Mouse (Mus musculus): ENCODE results near the gene Mrap. TPM values are rescaled to one million over a fixed set of nuclear protein-coding genes. Genes with fewer than 3 reads are reported as not detected.

Mrap gene
- polyA plus RNA-seq, 1 experiment from 2014 or later = 0.15 TPM

DNA sequence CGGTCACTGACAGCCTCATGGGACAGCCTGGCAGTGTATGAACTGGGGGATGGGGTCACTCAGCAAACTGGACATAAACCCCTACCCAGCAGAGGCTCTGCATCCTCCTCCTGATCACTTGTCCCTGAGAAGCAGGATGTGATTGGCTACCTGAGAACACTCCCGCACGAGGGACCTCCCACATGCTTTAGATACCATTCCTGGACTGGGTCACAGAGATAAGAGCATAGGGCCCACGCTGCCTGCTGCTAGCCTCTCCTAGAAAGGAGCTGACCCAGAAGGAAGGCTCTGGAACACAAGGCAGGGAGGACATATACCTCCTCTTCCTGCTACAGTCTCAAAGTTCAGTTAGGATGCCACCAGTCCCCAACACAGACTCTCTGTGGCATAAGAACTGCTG is 22.5 kb downstream of the Mrap start:
- Histone ChIP-seq H3K27me3 (replicated peaks) (no peaks in the 10 kb centered on the region), H3K36me3 (peaks cover 71% of the 10 kb centered on the region), H3K9ac (replicated peaks) (no peak overlapping the region), H3K4me2 (no peak overlapping the region), H3K27ac (replicated peaks) (no peak overlapping the region), H3K9me3 (replicated peaks) (no peaks in the 10 kb centered on the region), H3K4me1 (no peaks in the 10 kb centered on the region), H3K4me3 (replicated peaks) (no peak overlapping the region)
- ATAC-seq (ENCODE audit: low FRiP score) = no peak
- 82% methylated on average over 4 of the region's 4 CpGs for WGBS

DNA sequence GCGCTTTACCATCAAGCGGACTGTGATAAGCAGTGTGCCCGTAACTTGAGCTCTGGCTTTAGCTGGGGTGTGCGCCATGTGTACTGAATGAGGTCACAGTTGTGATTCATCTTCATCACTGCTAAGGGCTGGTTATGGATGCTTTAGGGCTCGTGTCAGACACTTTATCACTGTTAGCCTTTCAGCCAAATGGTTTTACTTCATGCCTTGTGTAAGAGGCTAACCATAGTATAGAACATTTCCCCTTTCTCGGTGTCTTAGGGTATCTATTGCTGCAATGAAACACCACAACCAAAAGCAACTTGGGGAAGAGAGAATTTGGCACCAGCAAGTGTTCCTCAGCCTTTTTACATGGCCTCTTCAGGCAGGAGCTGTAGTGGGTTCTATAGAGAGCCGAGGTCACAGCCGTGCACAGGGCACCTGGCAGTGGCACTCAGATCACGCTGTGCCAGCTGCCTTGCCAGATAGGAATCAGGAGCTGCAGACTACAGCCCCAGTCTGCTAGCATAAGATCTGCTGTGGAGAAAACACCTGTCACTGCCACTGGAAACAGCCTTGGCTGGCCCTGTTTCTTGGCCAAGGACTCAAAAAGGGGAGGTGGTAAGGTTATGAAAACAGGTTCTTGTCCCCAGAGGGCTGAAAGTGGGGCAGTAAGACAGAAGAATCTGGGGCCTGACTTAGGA is 27.3 kb downstream of the Mrap start:
- ATAC-seq (ENCODE audit: low FRiP score) = no peak
- H3K36me3 ChIP-seq = peaks cover 83% of the 10 kb centered on the region
- no peaks in the 10 kb centered on the region for H3K9me3 ChIP-seq (replicated peaks)
- 91% methylated on average over 9 of the region's 9 CpGs for WGBS
- H3K27ac ChIP-seq (replicated peaks) = no peak overlapping the region
- no peak overlapping the region for H3K9ac ChIP-seq (replicated peaks)
- no peaks in the 10 kb centered on the region for H3K27me3 ChIP-seq (replicated peaks)
- H3K4me1 ChIP-seq = no peaks in the 10 kb centered on the region
- H3K4me3 ChIP-seq (replicated peaks) = no peak overlapping the region
- no peak overlapping the region for H3K4me2 ChIP-seq

- 97% methylated on average over 15 of the region's 15 CpGs for whole genome bisulfite sequencing
- no peak overlapping the region for H3K4me3 ChIP-seq (replicated peaks)
Measured at GRCm38 (mm10) chr16:90766919-90767454, 29.0 kb downstream of the Mrap start.

DNA sequence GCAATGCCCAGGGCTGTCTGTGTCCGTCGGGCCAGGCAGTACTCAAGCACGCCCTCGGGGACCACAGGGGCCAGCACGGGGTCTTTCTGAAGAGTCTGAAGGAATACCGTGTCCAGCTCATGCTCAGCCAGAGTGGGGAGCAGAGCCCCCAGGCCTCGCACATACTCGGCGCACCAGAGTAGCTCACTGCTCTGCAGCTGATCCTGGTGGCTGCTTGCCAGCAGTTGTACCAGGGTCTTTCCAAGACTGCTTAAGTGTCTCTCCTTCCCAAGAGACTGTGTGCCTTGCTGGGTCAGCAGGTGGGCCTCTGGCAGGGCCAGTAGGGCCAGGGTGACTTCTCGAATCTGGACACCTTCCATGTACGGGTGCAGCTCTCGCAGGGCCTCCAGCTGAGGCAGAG is 36.2 kb downstream of the Mrap start:
- no peak for ATAC-seq (ENCODE audit: low FRiP score)
- Histone ChIP-seq H3K9me3 (replicated peaks) (no peaks in the 10 kb centered on the region), H3K27ac (replicated peaks) (no peak overlapping the region), H3K27me3 (replicated peaks) (no peaks in the 10 kb centered on the region), H3K4me3 (replicated peaks) (no peak overlapping the region), H3K36me3 (peaks cover 99% of the 10 kb centered on the region), H3K4me1 (no peaks in the 10 kb centered on the region), H3K4me2 (no peak overlapping the region), H3K9ac (replicated peaks) (no peak overlapping the region)
- WGBS = 92% methylated on average over 12 of the region's 12 CpGs

More at GRCm38 (mm10) chr16:90766919-90767454, 29.0 kb downstream of the Mrap start:
- no peak overlapping the region for H3K4me2 ChIP-seq
- H3K27me3 ChIP-seq (replicated peaks) = no peaks in the 10 kb centered on the region
- no peak overlapping the region for H3K9ac ChIP-seq (replicated peaks)
- H3K36me3 ChIP-seq = peaks cover 83% of the 10 kb centered on the region
- H3K9me3 ChIP-seq (replicated peaks) = no peaks in the 10 kb centered on the region
- H3K27ac ChIP-seq (replicated peaks) = no peak overlapping the region
- H3K4me1 ChIP-seq = no peaks in the 10 kb centered on the region
- no peak for ATAC-seq (ENCODE audit: low FRiP score)

DNA sequence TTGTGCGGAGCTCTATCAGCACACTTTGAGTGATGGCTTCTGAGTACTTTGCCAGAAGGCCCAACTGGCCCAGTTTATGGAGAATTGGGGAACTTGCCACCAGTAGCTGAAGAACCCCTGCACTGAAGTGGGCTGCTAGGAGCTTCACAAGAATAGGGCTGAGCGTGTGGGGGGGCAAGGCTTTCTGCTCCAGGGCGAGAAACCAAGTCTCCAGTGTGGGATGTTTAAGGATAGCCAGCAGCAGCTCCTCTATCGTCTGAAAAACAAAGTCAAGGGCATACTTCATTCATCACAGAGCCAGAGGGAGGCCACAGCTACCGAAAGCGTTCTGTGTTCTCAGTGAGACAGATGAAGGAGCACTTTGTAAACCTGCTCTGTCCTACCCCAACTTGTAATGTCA is 36.6 kb downstream of the Mrap start:
- Histone ChIP-seq H3K9ac (replicated peaks) (no peak overlapping the region), H3K36me3 (peaks cover 99% of the 10 kb centered on the region), H3K9me3 (replicated peaks) (no peaks in the 10 kb centered on the region), H3K27ac (replicated peaks) (no peak overlapping the region), H3K4me1 (no peaks in the 10 kb centered on the region), H3K4me2 (no peak overlapping the region), H3K27me3 (replicated peaks) (no peaks in the 10 kb centered on the region), H3K4me3 (replicated peaks) (no peak overlapping the region)
- no peak for ATAC-seq (ENCODE audit: low FRiP score)
- WGBS = 86% methylated on average over 6 of the region's 6 CpGs

DNA sequence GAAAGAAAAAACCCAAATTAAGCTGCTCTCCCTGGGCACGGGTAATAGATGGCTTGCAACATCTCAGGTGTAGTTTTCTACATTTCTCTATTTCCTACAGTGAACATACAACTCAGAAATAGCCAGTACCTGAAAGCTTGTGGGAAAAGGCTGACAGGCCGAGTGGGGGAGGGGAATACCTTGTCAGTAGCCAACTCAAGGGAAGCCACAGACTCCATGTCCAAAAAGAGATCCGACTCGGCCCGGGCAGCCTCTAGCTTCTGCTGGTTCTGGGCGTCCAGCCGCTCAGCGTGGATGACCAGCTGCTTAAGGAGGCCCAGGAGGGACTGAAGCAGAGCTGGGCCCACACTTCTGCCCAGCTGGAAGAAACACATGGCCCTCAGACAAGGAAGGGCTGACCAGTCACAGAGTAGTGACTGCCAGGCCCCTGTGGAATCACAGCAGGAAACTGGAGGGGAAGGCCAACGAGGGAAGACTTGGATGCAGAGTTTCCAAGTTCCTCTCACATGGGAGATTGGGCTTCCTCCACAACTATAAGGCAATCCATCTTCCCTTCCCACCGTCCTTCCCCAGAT is 38.0 kb downstream of the Mrap start:
- Histone ChIP-seq H3K9ac (replicated peaks) (no peak overlapping the region), H3K4me3 (replicated peaks) (no peak overlapping the region), H3K4me1 (no peaks in the 10 kb centered on the region), H3K4me2 (no peak overlapping the region), H3K27ac (replicated peaks) (no peak overlapping the region), H3K9me3 (replicated peaks) (no peaks in the 10 kb centered on the region), H3K36me3 (peaks cover 99% of the 10 kb centered on the region), H3K27me3 (replicated peaks) (no peaks in the 10 kb centered on the region)
- WGBS = 87% methylated on average over 10 of the region's 10 CpGs
- no peak for ATAC-seq (ENCODE audit: low FRiP score)

- Histone ChIP-seq H3K4me3 (replicated peaks) (no peak overlapping the region), H3K9me3 (replicated peaks) (no peaks in the 10 kb centered on the region), H3K27ac (replicated peaks) (no peak overlapping the region), H3K4me1 (no peaks in the 10 kb centered on the region), H3K36me3 (peaks cover 98% of the 10 kb centered on the region), H3K9ac (replicated peaks) (no peak overlapping the region), H3K27me3 (replicated peaks) (no peaks in the 10 kb centered on the region), H3K4me2 (no peak overlapping the region)
- ATAC-seq (ENCODE audit: low FRiP score) = no peak
- 75% methylated on average over 11 of the region's 11 CpGs for WGBS
Measured at GRCm38 (mm10) chr16:90779783-90780182, 41.8 kb downstream of the Mrap start.

DNA sequence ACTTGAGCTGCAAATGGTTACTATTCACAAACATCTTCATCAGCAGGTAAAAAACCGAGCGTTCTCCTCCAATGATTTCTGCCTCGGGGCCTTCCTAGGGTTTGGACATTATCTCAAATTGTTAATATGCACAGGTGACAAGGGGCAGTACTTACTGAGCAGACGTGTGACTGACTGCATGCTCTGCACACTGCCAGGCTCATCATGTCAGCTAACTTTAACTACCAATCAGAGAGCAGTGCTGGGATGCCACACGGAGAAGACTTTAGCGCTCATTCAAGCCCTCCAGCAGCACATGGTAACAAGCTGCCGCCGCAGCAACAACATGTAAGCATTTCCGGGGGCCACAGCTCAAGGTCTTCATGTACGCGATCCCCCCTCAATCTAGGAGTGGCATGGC is 45.3 kb downstream of the Mrap start:
- Histone ChIP-seq H3K9ac (replicated peaks) (no peak overlapping the region), H3K27me3 (replicated peaks) (no peaks in the 10 kb centered on the region), H3K27ac (replicated peaks) (no peak overlapping the region), H3K36me3 (peaks cover 97% of the 10 kb centered on the region), H3K9me3 (replicated peaks) (no peaks in the 10 kb centered on the region), H3K4me1 (no peaks in the 10 kb centered on the region), H3K4me3 (replicated peaks) (no peak overlapping the region), H3K4me2 (no peak overlapping the region)
- 94% methylated on average over 11 of the region's 11 CpGs for WGBS
- ATAC-seq (ENCODE audit: low FRiP score) = no peak

GRCm38 (mm10) chr16:90785257-90785656 is 47.2 kb downstream of the Mrap start:
- Histone ChIP-seq H3K36me3 (peaks cover 97% of the 10 kb centered on the region), H3K4me1 (no peaks in the 10 kb centered on the region), H3K9me3 (replicated peaks) (no peaks in the 10 kb centered on the region), H3K27me3 (replicated peaks) (no peaks in the 10 kb centered on the region), H3K9ac (replicated peaks) (no peak overlapping the region), H3K4me2 (no peak overlapping the region), H3K27ac (replicated peaks) (no peak overlapping the region), H3K4me3 (replicated peaks) (no peak overlapping the region)
- 94% methylated on average over 4 of the region's 4 CpGs for WGBS
- no peak for ATAC-seq (ENCODE audit: low FRiP score)

DNA sequence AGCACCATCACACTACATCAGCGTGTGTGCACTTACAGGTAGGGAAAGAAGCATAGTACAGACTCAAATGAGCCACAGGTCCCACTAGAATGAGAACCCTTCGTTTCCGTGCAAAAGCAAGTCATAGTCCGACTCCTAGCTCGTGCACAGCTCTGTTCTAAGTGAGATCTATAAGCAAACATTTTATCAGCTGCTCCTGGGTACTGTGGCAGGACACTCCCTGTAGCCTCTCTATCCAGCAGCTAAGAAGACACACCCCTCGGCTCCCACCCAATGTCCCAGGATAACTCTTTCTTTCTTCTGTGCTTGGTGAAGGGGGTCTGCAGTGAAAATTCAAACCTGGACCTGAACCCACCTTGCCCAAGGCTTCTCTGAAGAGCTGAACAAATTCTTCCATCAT is 50.6 kb downstream of the Mrap start:
- ATAC-seq (ENCODE audit: low FRiP score) = no peak
- Histone ChIP-seq H3K9ac (replicated peaks) (no peak overlapping the region), H3K36me3 (peaks cover 94% of the 10 kb centered on the region), H3K4me3 (replicated peaks) (no peak overlapping the region), H3K4me1 (no peaks in the 10 kb centered on the region), H3K4me2 (no peak overlapping the region), H3K9me3 (replicated peaks) (no peaks in the 10 kb centered on the region), H3K27ac (replicated peaks) (no peak overlapping the region), H3K27me3 (replicated peaks) (no peaks in the 10 kb centered on the region)
- 98% methylated on average over 6 of the region's 6 CpGs for WGBS

GRCm38 (mm10) chr16:90790946-90791345 is 52.9 kb downstream of the Mrap start:
- no peak for ATAC-seq (ENCODE audit: low FRiP score)
- 82% methylated on average over 6 of the region's 6 CpGs for WGBS
- H3K27ac ChIP-seq (replicated peaks) = no peak overlapping the region
- H3K9me3 ChIP-seq (replicated peaks) = no peaks in the 10 kb centered on the region
- no peak overlapping the region for H3K9ac ChIP-seq (replicated peaks)
- H3K36me3 ChIP-seq = peaks cover 92% of the 10 kb centered on the region
- H3K4me3 ChIP-seq (replicated peaks) = no peak overlapping the region
- no peak overlapping the region for H3K4me2 ChIP-seq
- no peaks in the 10 kb centered on the region for H3K27me3 ChIP-seq (replicated peaks)
- H3K4me1 ChIP-seq = no peaks in the 10 kb centered on the region

DNA sequence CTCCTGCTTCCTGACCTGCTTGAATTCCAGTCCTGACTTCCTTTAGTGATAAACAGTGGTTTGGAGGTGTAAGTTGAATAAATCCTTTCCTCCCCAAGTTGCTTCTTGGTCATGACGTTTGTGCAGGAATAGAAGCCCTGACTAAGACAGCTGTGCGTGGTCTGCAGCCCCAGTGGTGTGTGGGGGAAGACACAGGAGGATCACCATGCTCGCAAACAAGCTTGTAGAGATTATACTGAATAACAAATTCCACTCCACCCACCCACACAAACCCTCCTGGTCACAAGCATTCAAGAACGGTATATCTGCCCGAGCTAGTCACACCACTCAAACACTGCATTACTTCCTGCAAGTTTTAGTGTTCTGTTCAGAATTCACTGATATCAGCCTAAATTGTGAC is 54.1 kb downstream of the Mrap start:
- Histone ChIP-seq H3K36me3 (peaks cover 91% of the 10 kb centered on the region), H3K9ac (replicated peaks) (no peak overlapping the region), H3K4me2 (no peak overlapping the region), H3K27ac (replicated peaks) (no peak overlapping the region), H3K27me3 (replicated peaks) (no peaks in the 10 kb centered on the region), H3K4me3 (replicated peaks) (no peak overlapping the region), H3K9me3 (replicated peaks) (no peaks in the 10 kb centered on the region), H3K4me1 (no peaks in the 10 kb centered on the region)
- ATAC-seq (ENCODE audit: low FRiP score) = no peak
- WGBS = 94% methylated on average over 5 of the region's 5 CpGs
